Mouse (Mus musculus): ENCODE measurements around the gene Scamp1.

The Scamp1 gene

GRCm38 (mm10) chr13:94224717-94225705, 60.6 kb downstream of the Scamp1 start:
- DNase-seq (ENCODE audit: low read depth, low spot score), result no peak

GRCm38 (mm10) chr13:94223609-94224008, 62.0 kb downstream of the Scamp1 start:
- DNase-seq (ENCODE audit: low read depth, low spot score), result peak; percentile 69

DNA sequence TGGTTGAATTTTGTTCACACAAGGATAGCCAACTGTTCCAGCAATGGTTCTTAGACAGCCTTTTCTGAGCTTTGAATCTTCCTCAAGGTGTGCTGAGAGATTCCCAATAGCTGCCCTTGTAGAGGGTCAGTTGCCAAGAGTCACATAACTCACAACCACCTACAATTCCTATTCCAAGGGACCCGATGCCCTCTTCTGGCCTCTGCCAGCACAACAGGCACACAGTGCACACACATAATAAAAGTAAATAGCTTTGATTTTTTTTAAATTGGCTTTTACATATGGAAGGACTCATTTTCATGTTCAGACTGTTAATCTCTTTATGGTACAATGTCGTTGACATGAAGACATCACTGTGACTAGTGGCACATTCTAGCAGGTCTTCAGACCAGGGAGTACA, 72.9 kb downstream of the Scamp1 start:
- DNase-seq (ENCODE audit: low read depth, low spot score), result no peak

GRCm38 (mm10) chr13:94212179-94212578, 73.5 kb downstream of the Scamp1 start:
- DNase-seq (ENCODE audit: low read depth, low spot score), result peak; percentile 20

DNA sequence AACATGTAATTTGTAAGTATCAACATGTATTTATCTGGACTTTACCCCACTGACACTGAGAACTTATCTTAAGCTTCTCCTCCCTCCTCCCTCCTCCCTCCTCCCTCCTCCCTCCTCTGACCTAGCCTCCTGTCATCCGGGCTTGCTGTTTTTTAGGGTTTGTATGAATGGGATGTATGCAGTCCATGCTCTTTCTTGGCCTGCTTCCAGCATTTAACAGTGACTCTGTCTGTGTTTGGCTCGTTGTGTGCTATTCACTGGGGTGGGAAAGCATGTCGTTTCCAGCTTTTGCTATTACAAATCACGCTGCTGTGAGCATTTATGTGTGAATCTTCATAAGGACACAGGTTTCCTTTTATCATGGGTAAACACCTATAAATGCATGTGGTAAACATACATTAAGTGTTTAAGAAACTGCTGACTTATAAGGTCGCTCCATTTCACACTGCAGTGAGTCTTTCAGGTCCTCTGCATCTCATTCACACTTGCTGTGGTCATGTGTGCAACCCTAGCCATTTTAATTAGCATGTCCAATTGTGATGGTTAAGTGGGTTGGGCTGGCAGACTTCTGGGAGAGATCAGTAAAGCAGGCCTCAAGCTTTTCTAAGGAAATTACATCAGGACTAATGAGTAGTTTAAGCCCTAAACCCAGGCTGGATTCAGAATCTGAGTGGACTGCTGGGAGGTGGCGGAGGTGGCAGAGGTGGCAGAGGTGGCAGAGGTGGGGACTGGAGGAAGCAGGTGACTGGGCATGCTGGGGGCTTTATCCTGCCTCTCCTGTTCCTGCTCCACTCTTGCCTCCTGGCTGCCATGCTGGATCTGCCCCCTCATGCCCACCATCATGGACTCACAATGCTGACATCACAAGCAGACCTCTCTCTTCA, 74.2 kb downstream of the Scamp1 start:
- no peak for DNase-seq (ENCODE audit: low read depth, low spot score)

- no peak for DNase-seq (ENCODE audit: low read depth, low spot score)
Measured at GRCm38 (mm10) chr13:94208892-94209291, 76.8 kb downstream of the Scamp1 start.

DNA sequence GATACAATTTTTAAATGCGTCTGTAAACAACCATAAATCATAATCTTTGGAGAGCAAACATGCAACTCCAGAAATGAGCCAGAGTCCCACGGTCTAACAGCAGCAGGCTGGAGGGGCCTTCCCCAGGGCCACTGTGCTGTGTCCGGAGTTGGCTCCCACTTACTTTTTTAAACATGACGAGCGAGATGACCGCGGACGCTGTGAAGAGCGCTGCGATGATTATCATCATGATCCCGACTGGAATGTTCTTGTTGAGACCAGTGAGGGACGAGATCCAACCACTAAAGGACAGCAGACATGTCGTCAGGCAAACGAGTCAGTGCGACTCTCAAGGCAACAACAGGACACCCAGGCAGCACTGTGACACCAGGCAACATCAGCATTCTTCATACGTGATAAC, 77.7 kb downstream of the Scamp1 start:
- DNase-seq (ENCODE audit: low read depth, low spot score), result no peak

- DNase-seq (ENCODE audit: low read depth, low spot score), result peak; percentile 84
Measured at GRCm38 (mm10) chr13:94205234-94205633, 80.4 kb downstream of the Scamp1 start.

GRCm38 (mm10) chr13:94199829-94200228, 85.8 kb downstream of the Scamp1 start:
- DNase-seq (ENCODE audit: low read depth, low spot score), result no peak

- DNase-seq (ENCODE audit: low read depth, low spot score), result no peak
Measured at GRCm38 (mm10) chr13:94198616-94199015, 87.0 kb downstream of the Scamp1 start.

DNA sequence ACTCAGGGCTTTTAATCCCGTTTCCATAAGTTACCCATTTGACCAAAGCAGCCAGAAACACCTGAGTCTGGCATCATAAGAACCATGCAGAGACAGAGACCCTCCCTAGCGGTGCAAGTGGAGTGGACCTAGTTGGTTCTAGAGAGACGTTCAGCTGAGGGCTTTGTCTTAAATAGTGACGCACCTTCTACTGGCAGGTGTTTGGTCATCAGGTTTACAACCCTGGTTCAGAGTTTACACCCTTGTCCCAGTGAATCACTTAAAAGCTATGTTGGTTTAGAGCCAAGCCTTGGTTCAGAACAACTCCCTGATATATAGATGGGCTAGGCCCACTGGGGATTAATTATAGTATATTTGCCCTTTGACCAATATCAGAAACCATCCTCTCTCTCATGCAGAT, 92.4 kb downstream of the Scamp1 start:
- no peak for DNase-seq (ENCODE audit: low read depth, low spot score)

- DNase-seq (ENCODE audit: low read depth, low spot score), result peak; percentile 80
Measured at GRCm38 (mm10) chr13:94190386-94190785, 95.3 kb downstream of the Scamp1 start.

DNA sequence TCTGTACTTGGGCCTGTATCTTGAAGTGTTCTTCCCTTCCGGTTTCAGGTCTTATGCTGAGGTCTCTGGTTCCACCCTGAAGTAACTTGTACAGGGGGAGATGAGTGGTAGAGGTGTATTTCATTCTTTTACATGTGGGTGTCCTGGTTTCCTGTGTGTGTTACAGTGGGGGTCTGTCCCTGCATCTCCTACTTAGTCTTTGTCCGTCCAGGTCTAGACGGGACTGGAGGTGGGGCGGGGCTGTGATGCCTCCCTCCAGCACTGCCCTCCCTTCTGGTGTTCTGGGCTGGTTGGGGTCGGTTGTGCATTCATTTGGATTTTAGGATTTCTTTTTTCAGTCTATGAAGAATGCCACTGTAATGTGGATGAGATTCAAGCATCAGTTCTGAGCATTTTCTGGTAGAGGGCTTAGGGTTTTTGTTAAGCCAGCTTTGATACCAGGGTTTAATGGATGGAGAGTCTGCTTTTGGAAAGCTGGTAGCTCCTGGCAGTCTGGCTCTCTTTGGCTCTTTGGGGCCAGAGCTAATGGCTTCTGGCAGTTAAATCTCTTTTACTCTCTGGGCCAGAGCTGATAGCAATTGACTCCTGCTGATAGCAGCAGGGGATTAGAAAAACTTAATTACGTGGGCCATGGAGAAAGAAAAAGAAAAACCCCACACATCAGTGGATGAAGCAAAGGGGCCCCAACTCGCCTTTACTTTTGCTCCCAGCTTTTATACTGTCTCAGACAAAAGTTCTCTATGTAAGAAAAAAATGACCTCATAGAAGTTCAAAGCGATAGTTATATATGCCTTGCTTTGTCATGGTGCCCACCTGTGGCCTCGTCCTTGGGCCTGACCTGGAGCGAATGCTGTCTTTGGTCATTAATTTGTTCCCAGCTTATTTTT, 97.2 kb downstream of the Scamp1 start:
- peak; percentile 25 for DNase-seq (ENCODE audit: low read depth, low spot score)

DNA sequence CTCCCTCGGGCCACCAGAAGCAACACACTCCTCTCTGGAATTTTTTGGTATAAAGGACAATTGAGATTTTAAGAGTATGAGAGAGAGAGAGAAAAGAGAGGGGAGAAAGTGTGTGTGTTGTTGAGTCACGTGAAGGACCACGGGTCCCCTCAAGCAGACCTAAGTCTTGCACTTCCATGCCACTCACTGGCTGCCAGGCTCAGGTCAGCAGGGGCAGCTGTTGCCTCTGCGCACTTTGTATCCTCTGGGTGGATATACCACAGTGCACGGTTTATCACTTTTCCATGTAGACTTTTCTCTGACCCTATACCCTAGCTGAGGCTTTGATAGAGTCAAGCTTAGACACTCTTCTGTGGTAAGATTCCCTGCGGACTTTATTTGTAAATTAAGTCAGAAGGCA, 100.0 kb downstream of the Scamp1 start:
- no peak for DNase-seq (ENCODE audit: low read depth, low spot score)

DNA sequence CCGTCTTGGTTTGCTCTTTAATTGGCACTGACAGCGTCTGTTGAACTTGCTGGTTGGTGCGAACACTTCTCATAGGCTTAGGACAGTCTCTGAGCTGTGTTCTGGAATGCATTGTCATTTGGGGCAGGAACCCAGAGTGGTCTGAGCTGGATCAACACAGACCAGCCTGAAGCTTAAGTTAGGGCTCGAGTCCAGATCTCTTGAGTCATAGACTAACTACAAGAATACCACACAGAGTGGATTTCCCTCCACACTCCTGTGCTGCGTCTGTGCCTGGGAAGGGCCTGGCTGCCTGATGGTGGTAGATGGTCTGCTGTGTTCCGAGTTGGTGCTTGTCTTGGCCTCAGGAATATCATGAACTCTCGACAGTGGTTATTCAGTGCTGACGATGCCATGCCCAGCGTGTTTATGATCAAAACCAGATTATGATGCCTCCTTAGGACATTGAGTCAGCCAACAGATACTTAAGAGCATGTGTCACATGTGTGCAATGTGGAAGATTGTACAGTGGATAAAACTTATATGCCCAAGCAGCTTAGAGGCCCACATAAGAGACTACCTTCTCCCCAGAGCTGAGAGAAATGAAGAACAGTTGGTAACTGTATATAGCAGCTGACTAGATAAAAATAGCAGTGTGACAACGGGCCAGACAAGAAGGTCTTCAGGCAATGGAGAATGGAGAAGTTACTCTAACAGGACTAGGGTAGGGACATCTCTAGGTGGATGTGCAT, 100.8 kb downstream of the Scamp1 start:
- peak; percentile 36 for DNase-seq (ENCODE audit: low read depth, low spot score)

DNA sequence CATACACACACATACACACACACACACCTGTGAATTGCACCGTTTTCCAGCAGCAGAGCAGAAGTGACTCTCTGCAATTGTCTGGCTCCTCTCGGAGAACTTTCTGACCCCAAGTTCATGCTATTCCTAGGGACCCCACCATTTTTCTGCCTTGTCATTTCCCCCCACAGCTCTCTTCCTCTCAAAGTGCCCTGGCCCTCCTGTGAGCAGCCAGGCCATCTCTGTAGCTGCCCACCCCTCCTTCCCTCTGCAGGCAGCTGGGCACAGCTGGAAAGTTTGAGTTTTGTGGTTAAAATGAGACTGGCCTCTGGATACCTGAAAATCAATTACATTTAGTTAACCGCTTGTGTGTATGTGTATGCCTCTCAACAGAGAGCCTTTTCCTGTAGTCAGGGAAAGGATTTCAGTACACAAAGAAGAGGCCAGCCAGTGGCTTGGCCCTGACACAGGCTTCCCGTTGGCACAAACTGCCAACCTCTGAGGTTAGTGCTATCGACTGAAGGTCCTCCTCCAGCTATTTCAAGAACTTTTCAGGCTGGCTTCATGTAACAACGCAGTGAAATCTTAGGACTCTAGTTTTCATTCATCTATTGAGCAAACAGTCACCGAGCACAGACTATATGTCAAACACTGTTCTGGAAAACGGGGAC, 102.2 kb downstream of the Scamp1 start:
- no peak for DNase-seq (ENCODE audit: low read depth, low spot score)

GRCm38 (mm10) chr13:94182026-94182425, 103.6 kb downstream of the Scamp1 start:
- no peak for DNase-seq (ENCODE audit: low read depth, low spot score)

- no peak for DNase-seq (ENCODE audit: low read depth, low spot score)
Measured at GRCm38 (mm10) chr13:94180477-94181420, 104.9 kb downstream of the Scamp1 start.
